Mouse (Mus musculus): ENCODE measurements around the gene Tnnc1.

The Tnnc1 gene

GRCm38 (mm10) chr14:31208084-31208483, at the start of gene Tnnc1:
Tnnc1 (plus strand) TSS chr14:31208312.
- no peak for DNase-seq

DNA sequence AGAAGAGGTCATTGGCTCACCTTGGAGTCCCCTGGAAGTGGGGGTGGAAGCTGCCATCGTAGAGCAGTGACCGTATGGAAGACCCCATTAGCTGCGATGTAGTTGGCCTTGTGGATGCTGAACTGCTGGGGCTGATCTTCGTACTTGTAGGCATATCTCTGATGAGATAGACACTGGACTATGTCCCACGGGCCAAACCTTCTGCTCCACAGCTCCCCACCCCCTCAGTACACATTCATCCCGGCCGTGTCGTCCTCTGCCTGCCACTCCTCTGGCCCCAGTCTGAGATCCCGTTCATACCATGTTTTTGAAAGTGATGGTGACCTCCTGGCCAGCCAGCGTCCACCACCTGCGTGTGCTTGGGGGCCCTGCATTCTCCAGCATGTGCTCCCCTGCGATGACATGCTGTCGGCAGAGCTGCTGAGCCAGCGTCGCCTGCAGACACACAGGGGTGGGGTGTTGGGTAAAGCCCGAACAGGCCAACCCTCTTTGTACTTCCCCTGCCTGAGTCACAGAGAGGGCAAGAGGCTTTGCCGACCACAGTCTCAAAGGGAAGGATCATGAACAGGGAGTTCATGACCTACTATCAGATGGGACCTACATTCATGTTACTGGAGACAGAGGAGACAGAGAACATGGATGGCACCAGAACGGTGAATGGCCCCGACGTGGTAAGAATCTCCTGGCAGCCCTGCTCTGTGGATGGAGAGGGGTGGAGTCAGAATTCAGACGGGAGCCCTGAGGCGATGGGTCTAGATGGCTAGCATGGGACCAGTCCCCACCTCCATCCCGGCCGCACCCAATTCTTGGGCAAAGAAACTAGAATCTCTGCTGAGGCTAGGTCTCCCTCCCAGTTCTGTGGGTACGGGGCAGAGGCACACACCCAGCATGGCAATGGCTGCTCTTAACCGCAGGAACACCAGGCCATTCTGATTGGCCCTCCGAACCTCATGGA, 47.6 kb upstream of the Tnnc1 start:
- no peak for DNase-seq

GRCm38 (mm10) chr14:31161191-31161590, 46.9 kb upstream of the Tnnc1 start:
- DNase-seq: no peak

DNA sequence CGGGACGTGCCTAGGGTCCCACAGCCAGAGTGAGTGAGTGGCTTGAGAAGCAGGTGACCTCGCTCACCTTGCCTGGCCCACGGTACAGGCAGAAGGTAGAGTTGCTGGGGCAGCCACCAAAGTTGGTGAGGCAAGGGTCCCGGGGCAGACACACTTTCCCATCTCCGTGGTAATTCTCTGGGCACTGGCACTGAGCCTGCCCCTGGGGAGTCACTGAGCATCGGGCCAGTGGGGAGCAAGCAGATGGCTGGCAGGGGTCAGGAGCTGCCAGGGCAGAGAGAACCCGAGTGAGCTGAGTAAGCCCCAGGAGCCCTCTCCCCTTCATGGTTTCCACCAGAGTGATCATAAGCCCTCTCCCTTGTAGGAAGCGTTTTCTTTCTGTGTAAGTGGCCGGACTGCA, 46.5 kb upstream of the Tnnc1 start:
- DNase-seq: no peak

DNA sequence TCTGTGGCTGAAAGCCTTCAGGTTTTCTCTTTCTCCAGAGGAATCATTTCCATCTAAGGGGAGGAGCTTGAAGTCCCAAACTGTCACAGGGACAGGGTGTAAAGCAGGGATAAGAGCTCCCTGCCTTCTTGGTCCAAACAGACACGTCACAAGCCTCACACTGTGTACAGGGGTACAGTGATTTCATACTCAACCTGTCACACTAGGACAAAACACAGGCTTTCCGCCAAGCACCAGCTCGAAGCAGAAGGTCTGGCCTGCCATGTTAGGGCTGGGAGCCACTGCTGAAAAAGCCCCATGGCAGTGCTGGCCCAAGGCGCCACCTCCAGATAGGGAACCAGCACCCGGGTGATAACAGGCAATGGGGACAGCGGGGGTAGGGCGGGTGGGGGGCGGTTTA, 44.0 kb upstream of the Tnnc1 start:
- no peak for DNase-seq

- DNase-seq: no peak
These were observed 43.1 kb upstream of the Tnnc1 start for GRCm38 (mm10) chr14:31165010-31165409.

GRCm38 (mm10) chr14:31165458-31165857, 42.7 kb upstream of the Tnnc1 start:
- no peak for DNase-seq

DNA sequence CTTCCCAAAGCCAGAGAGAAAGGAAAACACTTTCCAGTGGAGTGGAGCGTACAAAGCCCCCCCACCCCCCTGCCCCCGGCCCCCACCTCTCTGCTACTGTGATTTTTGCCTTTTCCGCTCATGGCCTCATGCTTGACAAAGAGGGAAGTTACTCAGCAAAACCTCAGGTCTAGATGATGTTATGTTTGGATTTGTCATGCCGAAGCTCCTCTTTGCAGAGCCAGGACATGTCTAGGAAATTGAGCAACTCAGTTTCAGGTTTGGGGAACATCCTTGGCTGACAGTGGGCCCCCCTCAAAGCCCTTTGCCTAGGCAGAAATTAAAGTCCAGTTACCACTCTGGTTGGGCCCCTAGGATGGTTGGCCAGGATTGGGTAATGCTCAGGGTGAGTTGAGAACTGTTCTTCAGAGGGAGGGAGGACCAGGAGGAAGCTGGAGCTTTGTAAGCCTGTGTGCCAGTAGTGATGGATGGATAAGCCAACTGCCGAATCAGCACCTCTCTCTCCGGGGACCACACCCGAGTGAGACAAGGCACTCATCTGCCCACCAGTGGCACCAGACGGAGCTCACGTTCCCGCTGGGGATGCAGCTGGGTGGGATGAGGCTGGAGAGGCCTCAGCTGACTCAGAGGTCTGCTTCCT, 42.0 kb upstream of the Tnnc1 start:
- DNase-seq: no peak

- DNase-seq: no peak
These were observed 41.3 kb upstream of the Tnnc1 start for GRCm38 (mm10) chr14:31166827-31167226.

GRCm38 (mm10) chr14:31168425-31168824, 39.7 kb upstream of the Tnnc1 start, which contains the start of gene Stab1:
Stab1 (minus strand) TSS chr14:31168641.
- peak; percentile 75 for DNase-seq

DNA sequence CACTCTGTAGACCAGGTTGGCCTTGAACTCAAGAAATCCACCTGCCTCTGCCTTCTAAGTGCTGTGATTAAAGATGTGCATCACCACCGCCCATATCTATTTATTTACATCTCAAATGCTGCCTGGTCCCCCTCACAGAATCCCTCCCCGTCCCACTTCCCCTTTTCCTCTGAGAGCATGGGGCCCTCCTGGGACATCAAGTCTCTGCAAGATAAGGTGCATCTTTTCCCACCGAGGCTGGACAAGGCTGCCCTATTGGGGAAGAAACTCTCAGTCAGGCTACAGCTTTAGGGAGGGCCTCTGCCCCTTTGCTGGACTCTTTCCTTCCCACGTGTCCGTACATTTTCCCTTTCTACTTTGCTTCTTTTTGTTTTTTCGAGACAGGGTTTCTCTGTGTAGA, 38.6 kb upstream of the Tnnc1 start:
- DNase-seq: no peak

GRCm38 (mm10) chr14:31170963-31171362, 37.1 kb upstream of the Tnnc1 start:
- no peak for DNase-seq

GRCm38 (mm10) chr14:31171386-31171785, 36.7 kb upstream of the Tnnc1 start:
- DNase-seq: no peak

DNA sequence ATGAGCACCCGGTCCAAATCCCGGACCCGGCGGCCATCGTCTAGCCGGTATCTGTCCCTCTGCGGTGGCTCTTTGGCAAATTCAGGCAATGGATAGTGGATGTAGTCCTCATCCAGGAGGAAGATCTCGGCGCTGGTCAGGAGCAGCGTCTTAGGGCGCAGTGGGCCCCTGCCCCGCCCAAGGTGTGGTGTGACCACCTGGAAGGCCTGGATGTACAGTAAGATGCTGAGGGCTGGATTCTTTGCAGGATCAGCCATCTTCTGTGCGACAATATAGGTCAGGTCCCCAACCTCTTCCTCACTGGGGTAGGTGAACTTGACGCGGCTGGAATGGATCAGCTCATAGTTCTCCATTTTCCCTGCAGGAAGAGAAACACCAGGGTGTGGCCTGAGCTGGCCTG, 36.3 kb upstream of the Tnnc1 start:
- DNase-seq: no peak

DNA sequence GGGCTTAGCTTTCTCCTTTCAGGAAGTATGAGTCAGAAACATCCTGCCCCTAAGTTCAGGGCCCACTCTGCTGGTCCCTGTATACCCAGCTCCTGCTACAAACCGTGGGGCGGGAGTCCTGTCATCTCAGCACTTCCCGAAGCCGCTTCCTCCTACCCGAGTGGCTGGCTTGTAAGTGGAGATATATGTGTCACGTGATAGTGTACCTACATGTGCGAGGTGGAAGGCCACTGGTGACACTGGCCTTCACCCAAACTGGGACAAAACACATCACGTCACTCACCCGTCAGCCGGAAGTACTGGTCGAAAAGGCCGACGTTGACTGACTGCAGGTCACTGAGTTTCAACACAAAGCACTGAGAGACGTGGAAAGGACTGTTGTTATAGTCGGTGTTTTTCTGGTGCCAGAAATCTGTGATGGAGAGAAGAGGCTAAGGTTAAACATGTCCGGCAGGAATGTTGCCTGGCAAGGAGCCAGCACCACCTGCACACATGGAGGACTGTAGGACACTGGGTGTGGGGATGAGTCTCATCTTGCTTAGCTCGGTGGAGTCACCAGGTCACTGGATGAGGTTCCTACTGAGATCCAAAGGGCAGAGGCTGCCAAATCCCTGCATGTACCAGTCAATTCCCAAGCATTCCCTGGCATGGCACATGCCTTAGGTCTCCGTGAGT, 35.2 kb upstream of the Tnnc1 start:
- peak; percentile 63 for DNase-seq

DNA sequence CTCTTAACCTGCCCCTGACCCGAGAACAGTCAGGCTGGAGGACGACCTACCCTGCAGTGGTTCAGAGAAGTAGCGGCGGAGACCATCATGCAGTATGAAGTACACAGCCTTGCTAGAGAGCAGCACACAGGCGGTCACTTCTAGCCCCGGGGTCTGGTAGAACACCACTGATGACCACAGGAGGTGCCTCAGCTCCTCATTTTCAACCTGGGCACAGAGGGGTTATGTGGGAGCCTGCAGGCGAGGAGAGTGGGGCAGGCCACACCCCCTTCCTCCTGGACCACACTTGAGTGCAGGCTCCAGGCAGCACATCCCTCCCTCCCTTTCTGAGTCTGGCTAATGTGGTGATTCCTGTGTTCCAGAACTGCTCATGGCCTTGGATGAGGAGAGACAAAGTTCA, 34.6 kb upstream of the Tnnc1 start:
- DNase-seq: no peak

- DNase-seq: no peak
These were observed 30.8 kb upstream of the Tnnc1 start for GRCm38 (mm10) chr14:31177287-31177686.

DNA sequence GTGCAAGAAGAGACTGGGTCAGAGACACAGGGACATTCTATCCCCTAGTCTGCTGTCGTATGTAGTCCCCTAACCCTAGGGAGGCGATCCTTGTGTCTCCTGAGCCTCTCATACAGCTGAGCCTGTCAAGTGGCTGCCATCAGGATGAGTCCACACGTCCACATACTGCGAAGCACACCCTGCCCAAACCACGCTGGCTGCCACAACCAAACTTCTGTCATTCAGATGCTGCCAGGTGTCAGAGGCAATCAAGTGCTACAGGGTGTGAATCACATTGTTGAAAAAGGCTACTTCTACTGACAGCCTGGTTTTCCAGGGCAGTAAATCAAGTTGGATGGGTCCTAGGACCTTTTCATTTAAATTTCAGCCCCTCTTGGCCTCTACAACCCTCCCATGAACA, 30.4 kb upstream of the Tnnc1 start:
- no peak for DNase-seq

DNA sequence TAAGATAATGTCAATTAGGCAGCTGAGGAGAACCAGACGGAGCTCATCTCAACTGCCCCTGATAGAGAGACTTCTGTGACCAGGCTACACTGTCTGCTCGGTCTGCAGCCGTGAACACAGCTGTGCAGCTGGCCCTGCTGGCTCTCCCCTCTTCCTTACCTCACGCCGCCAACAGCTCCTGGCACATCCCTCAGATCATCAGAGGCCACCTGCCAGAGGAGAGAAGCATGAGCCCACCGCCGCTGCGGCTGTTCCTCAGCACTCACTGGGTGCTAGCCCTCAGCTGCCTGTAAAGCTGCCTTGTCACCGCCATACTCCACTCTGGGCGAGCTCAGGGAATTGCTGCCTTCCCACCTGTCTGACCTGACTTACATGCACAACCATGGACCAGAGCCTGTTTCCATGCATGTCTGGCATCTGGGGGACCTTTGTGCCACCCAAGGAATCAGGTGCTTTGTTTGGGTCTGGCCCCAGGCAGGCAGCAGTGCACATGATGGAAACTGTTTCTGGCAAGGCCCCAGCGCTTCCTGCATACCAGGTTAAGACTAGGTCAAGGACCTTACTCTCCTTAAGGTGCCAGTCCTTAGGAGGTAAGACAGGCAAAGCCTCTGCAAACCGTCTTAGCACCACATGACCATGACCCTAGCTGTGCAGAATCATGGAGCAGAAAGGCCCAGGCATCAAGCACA, 28.3 kb upstream of the Tnnc1 start:
- peak; percentile 74 for DNase-seq

- no peak for DNase-seq
These were observed 26.6 kb upstream of the Tnnc1 start for GRCm38 (mm10) chr14:31181512-31181911.

DNA sequence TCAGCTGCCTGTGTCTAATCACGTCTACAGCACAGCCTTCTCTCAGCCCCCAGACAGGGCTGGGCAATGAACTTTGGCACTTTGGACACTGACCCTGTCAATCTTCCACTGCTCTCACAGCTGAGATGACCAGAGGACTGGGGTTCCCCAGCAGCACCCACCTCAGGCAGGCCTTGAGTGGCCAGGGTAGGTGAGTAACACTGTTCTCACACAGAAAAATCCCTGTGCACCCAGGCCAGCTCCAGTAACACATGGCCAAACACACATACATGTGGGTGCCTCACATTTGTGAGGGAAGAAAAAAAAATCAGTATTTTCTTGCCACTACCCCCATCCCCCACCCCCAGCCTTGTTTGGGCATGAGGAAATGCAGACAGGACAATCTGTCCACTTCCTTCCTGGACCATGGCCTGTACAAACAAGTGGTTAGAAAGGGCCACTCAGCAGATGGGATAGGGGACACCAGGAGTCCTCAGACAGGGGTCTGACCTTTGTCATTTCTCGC, 25.3 kb upstream of the Tnnc1 start:
- peak; percentile 79 for DNase-seq

DNA sequence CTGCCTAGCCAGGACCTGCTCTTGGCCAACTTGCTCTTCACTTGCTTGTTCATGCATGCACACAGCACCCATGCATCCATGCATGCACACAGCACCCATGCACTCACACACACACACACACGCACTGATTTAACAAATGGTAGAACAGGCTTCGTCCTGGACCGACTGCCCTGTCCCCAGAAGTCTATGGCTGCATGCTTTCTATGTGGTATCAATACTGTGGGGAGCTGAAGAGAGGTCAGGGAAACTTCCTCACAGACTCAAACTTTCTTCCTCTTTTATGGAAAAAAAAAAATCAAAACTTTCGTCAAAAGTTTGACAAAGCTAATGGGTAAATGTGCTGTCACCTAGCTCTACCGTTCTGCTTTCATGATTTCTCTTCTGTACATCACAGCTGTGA, 24.6 kb upstream of the Tnnc1 start:
- no peak for DNase-seq

GRCm38 (mm10) chr14:31184195-31184594, 23.9 kb upstream of the Tnnc1 start:
- DNase-seq: no peak
